Mouse (Mus musculus) midbrain, embryonic 16.5 days (tissue): ENCODE results near the gene Fam222b. TPM values are rescaled to one million over a fixed set of nuclear protein-coding genes. Genes with fewer than 3 reads are reported as not detected.

ENCODE experiments used
- ATAC-seq: fragments of 200-750 bp; cut with Nextera tagmentation; 2 replicates; pipeline ENCODE4 v1.8.0; 2017; ENCODE audit warnings: moderate TSS enrichment
- H3K27ac ChIP-seq: fragments of 300-500 bp; sonication (generic); 2 replicates; pipeline ENCODE4 v1.5.1; 2014; ENCODE audit warnings: mild to moderate bottlenecking, low read length, mixed read lengths
- H3K27me3 ChIP-seq: fragments of 300-500 bp; sonication (generic); 2 replicates; pipeline ENCODE4 v1.6.1; 2014; ENCODE audit warnings: low read depth, low read length, mixed read lengths; ENCODE audit not compliant: control insufficient read depth, insufficient read depth
- H3K36me3 ChIP-seq: fragments of 300-500 bp; sonication (generic); 2 replicates; pipeline ENCODE4 v1.6.1; 2014; ENCODE audit warnings: mild to moderate bottlenecking, low read length, moderate library complexity, mixed read lengths; ENCODE audit not compliant: control insufficient read depth, insufficient read depth
- H3K4me1 ChIP-seq: fragments of 300-500 bp; sonication (generic); 2 replicates; pipeline ENCODE4 v1.6.1; 2014; ENCODE audit warnings: mild to moderate bottlenecking, low read length, mixed read lengths; ENCODE audit not compliant: control insufficient read depth, insufficient read depth
- H3K4me2 ChIP-seq: fragments of 300-500 bp; sonication (generic); 2 replicates; pipeline ENCODE4 v1.6.1; 2014; ENCODE audit warnings: mild to moderate bottlenecking, low read length, mixed read lengths
- H3K4me3 ChIP-seq: fragments of 300-500 bp; sonication (generic); 2 replicates; pipeline ENCODE4 v1.5.1; 2014; ENCODE audit warnings: low read depth, mild to moderate bottlenecking, low read length, moderate library complexity, mixed read lengths
- H3K9ac ChIP-seq: fragments of 300-500 bp; sonication (generic); 2 replicates; pipeline ENCODE4 v1.6.1; 2014; ENCODE audit warnings: low read depth, low read length, mixed read lengths
- H3K9me3 ChIP-seq: fragments of 300-500 bp; sonication (generic); replicated peaks from 2 replicates; pipeline ENCODE4 v1.6.1; 2014; ENCODE audit warnings: mild to moderate bottlenecking, low read length, mixed read lengths; ENCODE audit not compliant: control insufficient read depth, poor library complexity, severe bottlenecking
- WGBS: fragments of 180-500 bp; shearing (Covaris S2); extraction: QIAGEN DNeasy Blood & Tissue Kit; methylation state at CpG from one replicate; pipeline ENCODE4 v1.1.7; 2014; 5-methylcytosine and 5-hydroxymethylcytosine counted together
- polyA plus RNA-seq: library from polyadenylated mRNA; unstranded; fragments of >200 nt; fragmentation: Nextera tagmentation; extraction: Ambion mirVana; gene quantifications from 2 replicates; pipeline ENCODE4 v1.2.1, GENCODE M21; 2015

Fam222b gene
- polyA plus RNA-seq, 1 experiment from 2014 or later = 28.7 TPM

- 0 out of 2 replicates have a peak, but pooled peaks have one; percentile 21 for ATAC-seq
- H3K4me1 ChIP-seq = peaks cover 20% of the 10 kb centered on the region
- H3K27ac ChIP-seq = peak within 1 kb of the TSS; percentile 55
- peak within 1 kb of the TSS; percentile 74 for H3K4me2 ChIP-seq
- H3K9me3 ChIP-seq = no peaks in the 10 kb centered on the region
- H3K27me3 ChIP-seq = no peaks in the 10 kb centered on the region
- H3K36me3 ChIP-seq = peaks cover 13% of the 10 kb centered on the region
- under 1% methylated on average over 32 of the region's 32 CpGs for WGBS
- peak within 1 kb of the TSS; percentile 64 for H3K4me3 ChIP-seq
- peak within 1 kb of the TSS; percentile 55 for H3K9ac ChIP-seq
Measured at GRCm38 (mm10) chr11:78176402-78176862, 82.0 kb downstream of the Fam222b start, which contains the start of the genes Nek8 and Tlcd1. Gene Nek8, minus strand, starts transcription at chr11:78176675. Gene Tlcd1, plus strand, starts transcription at chr11:78176711.

GRCm38 (mm10) chr11:78176905-78177331 is 82.5 kb downstream of the Fam222b start:
- Histone ChIP-seq H3K9me3 (no peaks in the 10 kb centered on the region), H3K27ac (peak overlapping the region; percentile 55), H3K9ac (peak overlapping the region; percentile 7; the same call in 1 of the 2 replicates), H3K36me3 (peaks cover 13% of the 10 kb centered on the region), H3K4me2 (peak overlapping the region; percentile 74), H3K27me3 (no peaks in the 10 kb centered on the region), H3K4me1 (peaks cover 25% of the 10 kb centered on the region), H3K4me3 (peak overlapping the region; percentile 64)
- WGBS = under 1% methylated on average over 23 of the region's 23 CpGs
- no peak for ATAC-seq

GRCm38 (mm10) chr11:78177437-78177836 is 83.0 kb downstream of the Fam222b start:
- Histone ChIP-seq H3K4me3 (peak overlapping the region; percentile 64), H3K4me2 (peak overlapping the region; percentile 74), H3K36me3 (peaks cover 13% of the 10 kb centered on the region), H3K27me3 (no peaks in the 10 kb centered on the region), H3K9ac (peak overlapping the region; percentile 7; the same call in 1 of the 2 replicates), H3K27ac (no peak overlapping the region; the same call in 1 of the 2 replicates), H3K4me1 (peaks cover 30% of the 10 kb centered on the region), H3K9me3 (no peaks in the 10 kb centered on the region)
- 3% methylated on average over 10 of the region's 10 CpGs for WGBS
- no peak for ATAC-seq

GRCm38 (mm10) chr11:78177903-78178858 is 83.7 kb downstream of the Fam222b start:
- peaks cover 13% of the 10 kb centered on the region for H3K36me3 ChIP-seq
- peak; percentile 90 for ATAC-seq
- peak overlapping the region; percentile 54 for H3K9ac ChIP-seq
- no peaks in the 10 kb centered on the region for H3K27me3 ChIP-seq
- peaks cover 30% of the 10 kb centered on the region for H3K4me1 ChIP-seq
- peak overlapping the region; percentile 74 for H3K4me2 ChIP-seq
- WGBS = under 1% methylated on average over 56 of the region's 84 CpGs
- peak overlapping the region; percentile 35 for H3K4me3 ChIP-seq
- H3K27ac ChIP-seq = peak overlapping the region; percentile 76
- no peaks in the 10 kb centered on the region for H3K9me3 ChIP-seq

GRCm38 (mm10) chr11:78178859-78179437 is 84.5 kb downstream of the Fam222b start:
- Histone ChIP-seq H3K4me1 (peaks cover 32% of the 10 kb centered on the region), H3K9ac (peak overlapping the region; percentile 54), H3K4me3 (peak overlapping the region; percentile 35), H3K36me3 (peaks cover 13% of the 10 kb centered on the region), H3K4me2 (peak overlapping the region; percentile 74), H3K27ac (peak overlapping the region; percentile 76), H3K27me3 (no peaks in the 10 kb centered on the region), H3K9me3 (no peaks in the 10 kb centered on the region)
- no peak for ATAC-seq
- WGBS = 3% methylated on average over 29 of the region's 29 CpGs

- Histone ChIP-seq H3K4me1 (peaks cover 35% of the 10 kb centered on the region), H3K9me3 (no peaks in the 10 kb centered on the region), H3K36me3 (peaks cover 13% of the 10 kb centered on the region), H3K27me3 (no peaks in the 10 kb centered on the region), H3K27ac (no peak overlapping the region), H3K4me3 (peak overlapping the region; percentile 35), H3K4me2 (peak overlapping the region; percentile 74), H3K9ac (no peak overlapping the region)
- 35% methylated on average over 8 of the region's 8 CpGs for WGBS
- ATAC-seq = no peak
Measured at GRCm38 (mm10) chr11:78179438-78179999, 85.1 kb downstream of the Fam222b start.

GRCm38 (mm10) chr11:78180081-78180761 is 85.8 kb downstream of the Fam222b start:
- H3K9me3 ChIP-seq = no peaks in the 10 kb centered on the region
- H3K4me2 ChIP-seq = no peak overlapping the region; the same call in 1 of the 2 replicates
- H3K4me1 ChIP-seq = peaks cover 35% of the 10 kb centered on the region
- H3K9ac ChIP-seq = no peak overlapping the region
- no peak overlapping the region for H3K27ac ChIP-seq
- no peak overlapping the region for H3K4me3 ChIP-seq
- peaks cover 13% of the 10 kb centered on the region for H3K36me3 ChIP-seq
- 85% methylated on average over 6 of the region's 6 CpGs for WGBS
- no peak for ATAC-seq
- H3K27me3 ChIP-seq = no peaks in the 10 kb centered on the region

- H3K4me3 ChIP-seq = peak overlapping the region; percentile 67
- no peaks in the 10 kb centered on the region for H3K27me3 ChIP-seq
- H3K9ac ChIP-seq = peak overlapping the region; percentile 84; the same call in 1 of the 2 replicates
- no peak for ATAC-seq
- H3K9me3 ChIP-seq = no peaks in the 10 kb centered on the region
- H3K27ac ChIP-seq = no peak overlapping the region
- H3K4me2 ChIP-seq = peak overlapping the region; percentile 73
- 53% methylated on average over 2 of the region's 2 CpGs for WGBS
- H3K36me3 ChIP-seq = peaks cover 13% of the 10 kb centered on the region
- peaks cover 32% of the 10 kb centered on the region for H3K4me1 ChIP-seq
Measured at GRCm38 (mm10) chr11:78181830-78182357, 87.4 kb downstream of the Fam222b start.
